Mouse (Mus musculus) ZHBTc4 (cell line): ENCODE data around the gene Acsl4.

Experiments
- DNase-seq: peaks from one replicate; pipeline ENCODE4 v3.0.0-alpha.2; 2011; ENCODE audit warnings: low read depth, low spot score

Gene Acsl4

DNA sequence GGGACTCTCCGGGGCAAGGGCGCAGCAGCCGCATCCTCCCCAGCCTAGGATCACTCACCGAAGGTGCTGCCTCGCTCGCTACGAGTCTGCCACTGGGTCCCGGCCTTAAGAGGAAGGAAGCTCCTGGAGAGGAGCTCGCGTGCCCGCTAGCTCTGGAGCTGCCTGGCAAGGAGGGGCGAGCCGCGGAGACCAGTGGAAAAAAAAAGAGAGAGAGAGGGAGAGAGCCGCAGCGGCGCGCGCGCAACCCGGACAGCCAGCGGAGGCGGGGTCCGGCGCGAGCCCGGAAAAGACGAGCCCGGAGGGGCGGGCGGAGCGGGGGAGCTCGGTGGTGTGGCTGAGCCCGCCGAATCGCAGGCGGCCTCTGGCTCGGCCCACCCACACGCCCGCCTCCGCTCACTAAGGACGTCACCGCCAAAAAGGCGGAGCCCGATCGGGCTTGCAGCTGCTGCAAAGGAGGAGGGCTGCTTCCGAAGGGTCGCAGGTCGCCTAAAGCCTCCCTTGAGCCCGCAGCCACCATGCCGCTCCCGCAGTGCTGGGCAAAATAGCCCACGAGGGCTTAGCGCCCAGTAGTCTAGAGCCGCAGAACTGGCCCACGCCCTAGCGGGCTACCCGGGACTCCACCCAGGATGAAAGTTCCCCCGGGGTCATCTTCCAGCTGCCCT, at the start of gene Acsl4:
Gene Acsl4 (minus strand): TSS at position 289 of the 662 bp plus-strand sequence.
- DNase-seq, result peak; percentile 92

DNA sequence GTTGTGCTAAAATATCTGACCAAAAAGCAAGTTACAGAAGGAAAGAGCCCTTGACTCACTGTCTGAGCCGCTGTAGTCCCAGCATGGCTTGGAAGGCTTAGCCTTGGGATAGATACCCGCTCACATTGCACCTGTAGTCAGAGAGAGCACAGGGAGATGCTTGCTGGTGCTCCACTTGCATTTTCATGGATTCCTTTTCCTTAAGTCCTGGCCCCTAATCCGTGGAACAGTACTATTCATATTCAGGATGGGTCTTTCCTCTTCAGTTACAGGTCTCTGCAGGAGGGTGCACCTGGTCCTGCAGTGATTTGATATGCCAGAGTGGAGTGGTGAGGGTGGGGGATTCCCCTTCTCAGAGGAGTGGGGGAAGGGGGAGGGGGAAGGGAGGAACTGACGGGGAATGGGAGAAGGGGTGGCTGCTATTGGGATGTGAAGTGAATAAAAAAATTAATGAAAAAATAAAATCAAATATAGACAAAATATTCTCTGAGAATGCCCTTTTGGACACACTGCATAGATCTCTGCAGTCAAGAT, 47.7 kb upstream of the Acsl4 start:
- DNase-seq, result peak; percentile 53

DNA sequence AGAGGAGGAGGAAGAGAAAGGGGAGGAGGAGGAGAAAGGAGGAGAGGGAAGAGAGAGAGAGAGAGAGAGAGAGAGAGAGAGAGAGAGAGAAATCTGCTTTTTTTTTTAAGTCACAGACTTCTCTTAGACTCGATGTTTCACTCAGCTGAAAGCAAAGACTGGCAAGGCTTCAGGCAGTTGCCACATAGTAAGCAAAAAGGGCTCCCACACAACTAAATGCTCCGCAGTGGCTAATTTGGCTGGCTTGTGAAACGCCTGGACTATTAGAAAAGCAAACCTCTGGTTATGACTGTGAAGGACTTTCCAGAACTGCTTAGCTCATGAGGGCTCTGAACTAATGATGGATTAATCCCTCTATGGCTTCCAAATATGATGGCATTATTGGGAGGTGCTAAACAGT, 42.5 kb upstream of the Acsl4 start:
- DNase-seq, result no peak

DNA sequence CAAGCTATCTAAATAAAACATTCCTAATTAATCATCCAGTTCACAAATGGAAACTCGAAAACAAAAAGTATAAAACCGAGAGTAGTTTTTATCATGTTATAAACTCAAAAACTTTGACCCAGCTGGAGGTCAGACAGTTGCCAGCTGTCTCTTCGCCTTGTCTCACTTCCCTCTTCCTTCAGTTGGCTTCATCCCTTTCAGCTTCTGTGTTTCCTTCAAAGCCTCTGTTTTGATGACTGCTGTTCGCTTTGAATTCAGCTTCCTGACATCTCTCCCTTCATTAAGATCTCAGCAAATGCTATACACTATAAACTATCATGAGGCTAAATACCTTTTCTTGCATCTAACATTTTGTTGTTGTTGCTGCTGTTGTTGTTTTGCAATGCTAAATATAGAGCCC, 36.8 kb upstream of the Acsl4 start:
- DNase-seq, result no peak

DNA sequence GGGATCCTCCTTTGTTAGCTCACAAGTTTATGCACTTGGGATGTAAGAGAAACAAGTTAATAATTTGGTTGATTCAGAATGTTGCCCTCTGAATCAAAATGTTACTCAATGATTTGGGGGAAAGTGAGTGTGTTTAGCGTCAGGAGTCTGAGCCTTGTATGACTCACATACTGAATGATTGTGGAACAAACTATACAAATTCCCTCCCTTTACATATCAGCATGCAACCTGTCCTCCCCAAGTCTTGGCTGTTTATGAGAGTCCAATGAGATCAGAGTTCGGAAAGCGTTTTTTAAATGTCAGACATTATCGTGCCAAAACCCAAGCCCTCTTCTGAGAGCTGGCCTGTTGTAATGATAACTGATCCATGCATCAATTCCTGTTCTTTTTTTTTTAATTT, 36.3 kb upstream of the Acsl4 start:
- DNase-seq, result no peak

DNA sequence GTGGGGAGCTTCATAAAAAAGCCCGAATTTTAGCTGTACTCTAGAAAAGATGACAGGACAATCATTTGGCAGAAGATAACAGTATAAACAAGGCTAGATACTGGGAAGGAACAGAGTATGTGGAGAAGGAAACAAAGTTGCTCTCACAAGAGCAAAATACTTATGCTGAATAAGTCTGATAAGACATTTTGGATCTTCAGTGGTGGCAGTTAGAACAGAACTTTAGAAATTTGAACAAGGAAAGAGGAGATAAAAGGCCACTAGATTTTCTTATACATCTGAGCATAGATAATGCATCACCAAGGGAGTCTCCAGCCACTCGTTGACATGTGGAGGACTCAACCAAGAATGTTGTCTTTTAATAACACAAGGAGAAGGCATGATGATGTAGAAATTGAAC, 23.5 kb upstream of the Acsl4 start:
- no peak for DNase-seq

DNA sequence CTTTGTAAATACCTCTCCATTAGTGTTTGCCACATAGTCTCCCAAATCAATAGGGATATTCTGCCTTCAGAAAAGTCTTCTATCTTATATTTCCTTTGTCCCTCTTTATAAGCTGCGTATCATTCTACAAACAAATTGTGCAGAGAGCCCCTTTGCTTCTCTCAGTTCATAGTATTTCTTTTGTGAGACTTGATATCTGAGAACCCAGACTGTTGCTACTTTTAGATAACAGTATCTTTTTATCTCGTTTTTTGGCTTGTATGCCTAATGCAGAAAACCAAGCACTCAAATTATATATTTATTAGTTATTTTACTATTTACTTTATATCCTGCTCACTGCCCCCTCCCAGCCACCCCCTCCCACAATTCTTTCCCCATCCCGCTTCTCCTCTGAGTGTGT, 19.7 kb upstream of the Acsl4 start:
- DNase-seq, result no peak

DNA sequence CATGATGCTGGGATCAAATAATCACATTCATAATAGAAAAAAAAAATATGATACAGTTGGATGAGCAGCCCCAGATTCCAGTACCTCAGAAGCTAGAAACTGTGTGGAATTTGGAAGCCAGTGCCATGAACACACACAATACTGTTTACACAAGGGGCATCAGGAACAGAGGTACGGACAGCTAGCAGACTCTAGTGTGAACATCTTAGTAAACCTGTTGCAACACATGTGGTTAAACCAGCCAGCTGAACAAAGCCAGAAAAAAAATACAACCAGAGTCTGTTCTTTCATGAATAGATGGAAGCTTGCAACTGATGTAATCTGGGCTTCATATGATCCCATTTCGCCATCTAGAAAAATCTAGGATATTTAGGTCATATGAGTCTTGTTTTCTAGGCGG, 19.0 kb upstream of the Acsl4 start:
- no peak for DNase-seq

DNA sequence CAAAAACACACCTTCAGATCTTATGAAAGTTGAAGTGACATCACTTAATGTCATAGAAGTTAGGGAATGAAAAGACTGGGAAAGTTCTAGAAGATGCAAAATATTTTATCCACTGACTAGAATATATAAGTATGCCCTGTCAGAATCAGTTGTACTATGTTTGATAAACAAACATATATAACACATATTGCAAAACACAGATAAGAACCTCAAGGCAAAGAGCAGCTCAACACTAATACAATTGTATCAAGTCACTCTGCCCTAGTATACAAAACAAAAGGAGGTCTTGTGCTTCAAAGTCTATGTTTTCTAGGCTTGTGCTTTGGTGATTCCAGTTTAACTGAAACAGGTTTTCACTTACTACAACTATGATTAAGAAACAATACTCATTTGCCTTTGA, 12.8 kb upstream of the Acsl4 start:
- DNase-seq, result no peak

DNA sequence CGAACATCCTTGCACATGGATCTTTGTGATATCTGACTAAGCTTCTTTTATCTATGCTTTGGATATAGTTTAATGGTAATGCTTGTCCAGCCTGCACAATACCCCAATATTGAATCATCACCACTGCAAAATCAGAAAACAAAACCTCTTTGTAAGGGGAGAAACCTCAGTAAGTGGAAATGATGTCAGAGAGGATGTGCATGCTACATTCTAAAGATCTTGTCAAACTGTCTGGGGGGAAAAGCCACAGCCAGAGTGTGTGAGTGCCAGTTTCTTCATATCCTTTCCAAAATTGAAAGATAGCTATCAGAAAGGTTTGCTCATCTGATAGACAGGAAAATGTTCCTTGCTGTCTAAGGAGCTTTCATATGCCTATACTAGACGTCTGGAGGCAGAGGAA, 8.3 kb upstream of the Acsl4 start:
- no peak for DNase-seq

DNA sequence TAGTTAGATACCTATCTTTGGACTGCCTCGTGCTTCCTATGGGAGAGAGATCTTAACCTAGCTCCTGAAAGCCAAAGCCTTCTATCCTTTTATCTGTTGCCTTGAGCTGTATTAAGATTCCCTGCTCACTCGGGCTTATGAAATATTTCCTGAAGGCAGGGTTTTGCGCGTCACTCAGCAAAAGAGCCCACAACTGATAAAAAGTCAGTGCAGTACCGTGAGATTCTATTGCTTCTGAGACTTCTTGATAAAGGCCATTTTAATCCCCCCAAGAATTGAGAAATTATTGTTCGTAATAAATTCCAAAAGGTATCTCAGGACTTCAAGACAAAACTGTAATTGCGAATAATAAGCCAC, 552 bp upstream of the Acsl4 start:
- no peak for DNase-seq

DNA sequence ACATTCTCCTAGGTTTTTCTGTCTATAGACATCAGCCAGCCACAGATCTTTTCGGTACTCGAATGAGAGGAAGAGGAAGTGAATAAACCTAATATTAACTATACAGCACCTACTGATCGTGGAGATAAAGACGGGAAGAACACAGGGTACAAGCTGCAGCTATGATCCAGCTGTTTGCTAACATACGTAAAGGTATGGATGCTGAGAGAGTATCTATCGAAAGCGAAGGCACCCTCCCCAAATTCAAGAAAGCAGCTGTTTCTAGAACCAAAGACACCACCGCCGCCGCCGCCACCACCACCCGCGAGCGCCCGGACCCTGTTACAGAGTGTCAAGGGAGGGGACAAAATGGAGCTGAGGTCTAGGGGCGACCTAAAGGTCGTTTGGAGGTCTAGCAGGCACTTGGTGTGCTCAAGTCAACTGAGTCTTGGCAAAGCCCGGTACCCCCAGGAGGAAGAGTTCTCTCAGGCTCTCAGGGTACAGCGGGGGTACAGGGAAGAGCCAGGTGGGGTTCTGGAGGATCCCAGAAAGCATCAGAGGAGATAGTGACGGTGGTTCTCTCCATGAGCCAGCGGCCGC, 665 bp downstream of the Acsl4 start:
- peak; percentile 17 for DNase-seq

DNA sequence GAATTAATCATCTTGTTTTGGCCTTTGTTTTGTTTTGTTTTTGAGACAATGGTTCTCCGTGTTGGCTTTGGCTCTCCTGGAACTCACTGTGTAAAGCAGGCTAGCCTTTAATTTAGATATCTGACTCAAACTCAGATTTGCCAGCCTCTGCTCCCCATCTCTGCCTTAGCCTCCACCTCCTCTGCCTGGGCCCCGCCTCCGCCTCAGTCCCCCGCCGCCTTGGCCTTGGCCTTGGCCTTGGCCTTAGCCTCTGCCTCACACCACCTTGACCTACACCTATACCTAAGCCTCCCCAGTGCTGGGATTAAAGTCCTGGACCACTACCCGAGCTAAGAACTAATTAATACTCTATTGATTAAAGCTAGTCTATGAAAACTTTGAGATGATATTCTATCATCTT, 2.2 kb downstream of the Acsl4 start:
- no peak for DNase-seq

DNA sequence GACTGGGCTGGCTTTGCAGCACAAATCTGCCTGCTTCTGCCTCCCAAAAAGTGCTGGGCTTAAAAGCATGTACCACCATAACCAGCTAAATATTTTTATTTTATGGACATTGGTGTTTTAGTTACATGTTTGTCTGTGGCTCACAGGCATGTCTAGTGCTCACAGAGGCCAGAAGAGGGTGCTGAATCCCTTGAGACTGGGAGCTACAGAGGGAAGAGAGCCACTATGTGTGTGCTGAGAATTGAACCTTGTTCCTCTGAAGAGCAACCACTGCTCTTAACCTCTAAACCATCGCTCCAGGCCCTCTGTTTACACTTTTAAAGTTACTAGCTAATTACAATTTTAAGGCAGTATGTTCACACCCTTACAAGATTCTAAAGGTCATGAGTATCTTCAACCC, 2.7 kb downstream of the Acsl4 start:
- peak; percentile 12 for DNase-seq

DNA sequence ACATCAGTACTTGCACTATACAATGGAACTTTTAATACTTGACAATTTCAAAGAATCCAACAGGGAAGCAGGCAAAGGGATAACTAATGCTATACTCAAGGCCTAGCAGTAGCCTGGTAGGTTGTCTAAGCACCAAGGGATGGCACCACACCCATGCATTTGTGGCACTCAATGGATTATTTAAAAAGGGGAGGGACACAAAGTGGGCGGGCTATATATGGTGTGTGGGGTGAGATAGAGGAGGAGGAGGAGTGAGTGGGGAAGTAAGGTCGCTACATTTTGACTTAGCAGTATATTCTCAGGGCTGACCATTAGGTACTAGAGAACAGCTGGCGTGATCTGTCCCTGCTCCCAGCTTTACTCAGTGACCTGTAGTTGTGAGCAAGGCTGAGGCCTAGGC, 5.4 kb downstream of the Acsl4 start:
- no peak for DNase-seq

DNA sequence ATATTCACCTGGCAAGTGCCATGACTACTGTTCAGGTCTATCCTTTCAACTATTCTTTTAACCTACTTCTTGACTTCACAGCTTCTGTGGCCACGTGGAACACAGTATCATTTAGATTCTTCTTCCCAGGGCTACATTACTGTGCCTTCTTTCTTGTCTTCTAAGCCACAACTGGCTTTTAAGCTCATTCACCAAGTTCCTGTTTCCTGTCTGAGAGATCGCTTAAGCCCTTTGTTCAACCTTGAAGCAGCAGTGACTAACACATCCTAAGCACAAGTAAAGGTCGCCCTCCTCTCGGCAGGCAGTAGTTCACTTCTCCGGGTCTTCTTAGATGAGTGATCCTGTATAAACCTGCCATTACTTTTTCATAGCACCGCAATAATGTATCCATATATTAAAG, 10.4 kb downstream of the Acsl4 start:
- DNase-seq, result peak; percentile 8

DNA sequence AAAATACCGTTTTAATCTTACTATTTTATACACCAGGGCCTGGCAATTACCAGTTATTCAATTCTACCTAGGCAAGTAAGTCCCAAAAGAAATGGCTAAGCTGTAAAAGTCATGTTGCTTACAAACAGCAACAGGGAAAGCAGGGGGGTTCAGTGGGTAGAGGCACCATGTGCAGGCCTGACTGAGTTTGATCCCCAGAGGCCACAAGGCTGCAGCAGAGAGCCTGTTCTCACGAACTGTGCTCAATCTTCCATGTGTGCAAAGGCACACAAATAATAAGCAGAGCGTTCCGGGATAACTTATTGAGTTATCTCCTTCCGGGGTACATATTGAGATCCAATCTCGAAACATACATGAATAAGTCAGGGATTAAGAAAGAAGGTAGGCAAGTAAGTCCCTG, 12.3 kb downstream of the Acsl4 start:
- peak; percentile 8 for DNase-seq

DNA sequence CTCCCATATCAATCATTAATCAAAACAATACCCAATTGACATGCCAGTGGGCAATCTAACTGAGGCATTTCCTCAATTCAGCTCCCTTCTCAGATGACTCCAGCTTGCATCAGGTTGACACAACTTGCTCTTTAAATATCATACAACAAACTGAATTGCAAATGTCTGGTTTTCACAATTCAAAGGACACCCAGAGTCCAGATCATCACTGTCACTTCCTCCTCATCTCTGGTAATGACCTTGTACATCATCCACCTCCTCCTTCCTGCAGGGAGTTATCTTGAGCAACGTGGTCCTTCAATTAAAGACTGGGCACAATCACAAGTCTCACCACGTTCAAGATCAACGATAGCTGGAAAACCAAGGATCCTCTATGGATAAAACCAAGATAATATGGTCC, 13.0 kb downstream of the Acsl4 start:
- no peak for DNase-seq

DNA sequence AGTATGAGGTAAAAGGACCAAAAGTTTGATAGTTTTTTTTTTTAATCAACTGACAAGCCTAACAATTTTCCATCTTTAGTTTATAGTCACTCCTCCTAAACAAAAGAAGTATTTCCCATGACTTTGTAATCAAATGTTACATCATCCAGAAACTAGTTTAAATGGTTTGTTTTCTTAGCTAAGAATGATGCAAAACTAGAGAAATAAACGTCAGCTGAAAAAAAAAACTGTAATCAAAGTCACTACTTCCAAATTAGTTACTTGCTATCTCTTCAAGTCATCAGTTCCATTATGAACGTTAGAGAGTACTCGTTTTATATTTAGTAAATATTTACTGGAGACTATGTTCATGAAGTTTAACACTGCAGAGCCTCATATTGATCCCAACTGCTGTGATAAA, 13.6 kb downstream of the Acsl4 start:
- no peak for DNase-seq

DNA sequence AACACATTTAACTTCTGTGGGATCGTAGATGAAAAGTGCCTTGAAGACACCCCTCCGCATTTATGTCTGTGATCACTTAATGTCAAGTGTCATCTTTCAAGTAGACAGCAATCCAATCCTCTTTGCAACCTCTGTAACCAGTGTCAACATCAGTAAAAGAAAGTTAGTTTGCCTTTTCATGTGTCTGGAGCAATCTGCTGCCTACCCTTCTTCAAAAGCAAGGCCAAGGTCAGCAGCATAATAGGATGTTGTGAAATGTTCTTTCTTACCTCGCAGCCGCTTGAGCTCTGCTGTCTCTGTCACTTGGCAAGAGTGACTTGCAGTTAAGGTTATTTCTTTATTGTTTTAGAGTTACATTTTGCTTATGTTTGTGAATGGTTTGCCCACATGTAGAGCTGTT, 14.8 kb downstream of the Acsl4 start:
- no peak for DNase-seq

DNA sequence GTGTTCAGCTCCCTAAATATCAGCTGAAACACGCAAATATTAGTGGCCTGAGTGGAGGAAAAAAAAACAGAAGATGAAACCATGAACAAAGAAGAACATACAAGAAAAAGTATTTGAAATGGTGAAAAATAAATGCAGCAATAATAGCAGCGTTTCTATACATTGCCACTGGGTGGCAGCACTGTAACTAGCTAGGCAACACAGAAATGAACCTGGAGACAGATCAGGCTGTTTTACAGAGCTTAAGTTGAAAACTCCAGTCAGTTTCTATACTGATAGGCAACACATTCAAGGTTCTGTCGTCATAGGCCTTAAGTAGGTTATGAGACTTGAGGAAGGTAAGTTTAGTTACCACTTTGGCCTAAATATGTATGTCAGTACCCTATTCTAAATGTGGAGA, 17.9 kb downstream of the Acsl4 start:
- peak; percentile 45 for DNase-seq

DNA sequence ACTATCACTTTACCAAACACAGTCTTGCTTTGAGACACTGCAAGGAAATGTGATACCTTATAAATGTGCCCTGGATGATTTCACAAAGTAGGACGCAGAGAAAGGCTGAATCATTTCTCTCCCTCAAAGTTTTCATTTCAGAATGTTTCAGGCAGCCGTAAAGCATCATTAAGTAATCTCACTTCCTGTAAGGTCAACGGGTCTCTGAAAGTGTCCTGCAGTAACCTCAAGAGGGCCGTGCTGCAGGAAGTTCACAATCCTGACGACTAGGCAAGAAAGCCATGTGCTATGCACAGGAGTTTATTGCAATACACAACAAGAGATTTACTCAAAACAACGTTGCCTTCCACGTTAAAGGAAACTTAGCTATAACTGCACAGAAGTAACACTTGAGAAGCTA, 20.4 kb downstream of the Acsl4 start:
- DNase-seq, result no peak

DNA sequence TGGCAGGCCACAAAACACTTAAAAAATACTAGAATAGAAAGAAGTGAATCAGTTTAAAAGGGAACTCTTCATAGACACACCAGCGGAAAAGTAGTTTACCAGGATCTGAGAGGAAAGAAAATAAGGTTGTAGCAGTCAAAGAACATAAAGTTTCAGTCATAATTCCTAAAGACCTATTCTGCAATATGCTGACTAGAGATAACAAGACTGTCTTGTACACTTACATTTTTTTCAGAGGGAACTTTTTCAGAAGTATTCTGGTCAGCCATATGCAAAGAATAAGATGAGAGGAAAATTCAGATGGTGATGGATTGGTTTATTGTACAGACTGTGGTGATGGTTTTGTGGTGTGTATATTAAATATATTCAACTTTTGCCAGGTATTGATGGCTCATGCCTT, 26.5 kb downstream of the Acsl4 start:
- DNase-seq, result no peak

DNA sequence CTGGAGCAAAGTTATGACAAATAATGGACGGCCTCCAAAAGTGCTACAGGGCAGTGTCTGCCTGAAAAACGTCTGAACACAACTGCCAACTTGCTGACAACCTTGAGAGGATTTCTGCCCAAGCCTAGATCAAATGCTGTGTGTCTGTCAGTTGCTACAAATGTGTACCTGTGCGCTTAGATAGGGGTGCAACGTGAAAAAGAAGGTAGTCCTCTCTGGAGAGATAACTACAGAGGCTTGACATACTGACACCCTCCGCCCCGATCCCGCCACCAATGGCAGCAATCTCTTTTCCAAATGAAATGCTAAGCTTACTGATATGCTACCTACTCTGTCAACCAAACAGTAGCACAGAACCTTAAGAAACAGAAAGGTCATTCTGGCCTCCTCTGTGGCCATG, 31.3 kb downstream of the Acsl4 start:
- no peak for DNase-seq
